Mouse (Mus musculus) liver, postnatal 0 days (tissue): ENCODE results near the gene Mon2. TPM values are rescaled to one million over a fixed set of nuclear protein-coding genes. Genes with fewer than 3 reads are reported as not detected.

Source experiments
- ATAC-seq: fragments of 200-750 bp; cut with Nextera tagmentation; 2 replicates; pipeline ENCODE4 v1.8.0; 2017; ENCODE audit warnings: mild to moderate bottlenecking, moderate library complexity
- DNase-seq: peaks from one replicate; pipeline ENCODE4 v3.0.0-alpha.2; 2016
- H3K27ac ChIP-seq: fragments of 300-500 bp; sonication (generic); 2 replicates; pipeline ENCODE4 v1.5.1; 2014; ENCODE audit warnings: antibody characterized with exemption, moderate library complexity, mild to moderate bottlenecking, low read depth
- H3K27me3 ChIP-seq: fragments of 300-500 bp; sonication (generic); 2 replicates; pipeline ENCODE4 v1.6.1; 2014; ENCODE audit warnings: low read length, control low read depth, mixed read lengths; ENCODE audit not compliant: insufficient read depth
- H3K36me3 ChIP-seq: fragments of 300-500 bp; sonication (generic); replicated peaks from 2 replicates; pipeline ENCODE4 v1.6.1; 2014; ENCODE audit warnings: mild to moderate bottlenecking, control low read depth, low read length, moderate library complexity, mixed read lengths; ENCODE audit not compliant: insufficient read depth
- H3K4me1 ChIP-seq: fragments of 300-500 bp; sonication (generic); 2 replicates; pipeline ENCODE4 v1.6.1; 2014; ENCODE audit warnings: antibody characterized with exemption, mild to moderate bottlenecking, control low read depth; ENCODE audit not compliant: insufficient read depth
- H3K4me2 ChIP-seq: fragments of 300-500 bp; sonication (generic); 2 replicates; pipeline ENCODE4 v1.6.1; 2014; ENCODE audit warnings: low read depth, mild to moderate bottlenecking, low read length, moderate library complexity, mixed read lengths
- H3K4me3 ChIP-seq: fragments of 300-500 bp; sonication (generic); 2 replicates; pipeline ENCODE4 v1.5.1; 2014; ENCODE audit warnings: low read depth, low read length
- H3K9ac ChIP-seq: fragments of 300-500 bp; sonication (generic); replicated peaks from 2 replicates; pipeline ENCODE4 v1.6.1; 2014; ENCODE audit warnings: mild to moderate bottlenecking, moderate library complexity
- H3K9me3 ChIP-seq: fragments of 300-500 bp; sonication (generic); 2 replicates; pipeline ENCODE4 v1.6.1; 2016; ENCODE audit warnings: mild to moderate bottlenecking, control low read depth, low read length, mixed read lengths
- CTCF ChIP-seq: sonication (generic); IDR thresholded peaks from 2 replicates; pipeline ENCODE4 v1.5.1; 2016; ENCODE audit warnings: antibody characterized with exemption, low read depth
- EP300 ChIP-seq: IDR thresholded peaks from 2 replicates; pipeline ENCODE4 v1.6.1; 2016; ENCODE audit warnings: antibody characterized with exemption, low read depth, mild to moderate bottlenecking
- WGBS: fragments of 180-500 bp; shearing (Covaris S2); extraction: QIAGEN DNeasy Blood & Tissue Kit; methylation state at CpG from one replicate; pipeline ENCODE4 v1.1.7; 2014; ENCODE audit not compliant: insufficient replicate concordance; 5-methylcytosine and 5-hydroxymethylcytosine counted together
- polyA plus RNA-seq: library from polyadenylated mRNA; unstranded; fragments of >200 nt; fragmentation: Nextera tagmentation; extraction: Ambion mirVana; gene quantifications from 2 replicates; pipeline ENCODE4 v1.2.1, GENCODE M21; 2015

Mon2 gene
- polyA plus RNA-seq, 1 experiment from 2014 or later = 12.0 TPM

DNA sequence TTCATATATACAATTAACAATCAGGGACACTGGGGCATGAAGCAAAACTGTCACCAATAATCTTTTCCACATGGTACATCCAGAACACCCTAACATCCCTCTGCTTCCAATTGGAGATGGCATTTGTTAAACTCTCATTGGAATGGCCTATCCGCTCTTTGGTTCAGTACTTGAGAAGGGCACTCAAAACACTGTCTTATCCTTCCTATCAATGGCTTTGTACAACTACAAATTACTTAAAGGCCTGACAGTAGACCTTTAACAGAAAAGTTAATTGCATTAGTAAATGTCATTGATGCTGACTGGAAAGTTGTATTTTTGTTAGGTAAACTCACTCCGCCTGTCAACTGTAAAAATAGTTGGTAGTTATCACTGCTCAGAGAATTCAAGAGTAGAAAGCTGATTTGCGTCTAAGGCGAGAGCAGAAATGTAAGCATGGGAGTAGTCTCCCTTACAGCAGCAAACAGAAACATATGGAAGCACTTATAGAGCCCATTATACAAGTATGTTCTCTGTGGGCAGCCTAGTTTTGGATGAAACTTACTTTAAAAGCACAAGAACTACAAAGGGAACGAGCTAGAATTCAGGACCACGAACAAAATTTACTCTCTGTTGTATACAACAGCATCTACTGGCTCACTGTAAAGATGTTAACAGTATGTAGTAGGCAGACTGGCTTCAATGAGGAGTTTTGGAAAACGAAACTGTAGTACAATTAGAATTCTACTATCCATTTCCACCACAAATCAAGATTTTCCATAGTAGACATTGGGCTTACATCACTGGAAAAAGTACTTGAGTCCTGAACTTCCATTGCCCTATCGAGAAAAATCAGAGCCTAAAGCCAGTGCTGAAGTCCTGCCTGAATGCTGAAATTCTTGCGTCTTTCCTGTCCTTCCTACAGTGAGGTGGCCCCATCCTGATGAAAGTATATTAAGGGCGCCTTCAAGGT is 92.5 kb downstream of the Mon2 start:
- H3K36me3 ChIP-seq = peaks cover 7% of the 10 kb centered on the region; the same call in 1 of the 2 replicates
- TF ChIP-seq EP300 (no peak), CTCF (no peak)
- H3K9me3 ChIP-seq = no peaks in the 10 kb centered on the region
- H3K27me3 ChIP-seq = no peaks in the 10 kb centered on the region
- peak overlapping the region; percentile 86 for H3K4me2 ChIP-seq
- peak overlapping the region; percentile 91 for H3K9ac ChIP-seq
- H3K4me3 ChIP-seq = peak overlapping the region; percentile 79
- peaks cover 17% of the 10 kb centered on the region for H3K4me1 ChIP-seq
- 42% methylated on average over 10 of the region's 10 CpGs for WGBS
- ATAC-seq (no peak), DNase-seq (no peak)
- peak overlapping the region; percentile 99 for H3K27ac ChIP-seq

DNA sequence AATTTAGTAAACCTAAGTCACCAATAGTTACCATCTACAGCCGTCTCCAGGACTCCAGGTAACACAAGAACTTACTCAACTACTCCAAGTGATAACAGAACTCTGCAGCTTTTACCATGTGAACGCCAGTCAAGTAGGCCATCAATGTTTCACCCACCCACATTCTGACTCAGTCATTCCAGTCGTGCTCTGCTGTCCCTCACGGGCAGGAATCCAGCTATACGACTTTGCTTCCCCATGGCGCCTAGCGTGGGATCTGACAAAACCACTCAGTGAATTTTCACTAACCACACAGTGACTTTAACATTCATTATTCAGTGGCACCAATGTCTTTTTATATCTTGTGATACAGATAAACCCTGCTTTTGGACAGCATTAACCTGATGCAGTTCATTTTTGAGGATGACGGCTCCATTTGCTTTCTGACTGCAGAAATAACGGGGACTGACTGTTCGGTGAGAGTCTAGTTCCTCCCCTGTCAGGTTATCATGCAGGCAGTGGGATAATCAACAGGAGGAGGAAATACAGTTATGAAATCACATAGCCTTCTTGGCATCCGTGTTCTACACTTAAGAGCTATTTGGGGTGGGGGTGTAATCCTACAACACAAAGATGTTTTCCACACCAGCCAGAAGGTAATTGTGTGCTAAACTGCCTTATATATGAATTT is 93.3 kb downstream of the Mon2 start:
- no peak overlapping the region for H3K27ac ChIP-seq
- peak overlapping the region; percentile 79 for H3K4me3 ChIP-seq
- H3K4me2 ChIP-seq = peak overlapping the region; percentile 86
- ATAC-seq (no peak), DNase-seq (no peak)
- H3K9ac ChIP-seq = no peak overlapping the region
- H3K27me3 ChIP-seq = no peaks in the 10 kb centered on the region
- H3K9me3 ChIP-seq = no peaks in the 10 kb centered on the region
- H3K4me1 ChIP-seq = peaks cover 17% of the 10 kb centered on the region
- TF ChIP-seq EP300 (no peak), CTCF (no peak)
- H3K36me3 ChIP-seq = peaks cover 7% of the 10 kb centered on the region; the same call in 1 of the 2 replicates
- WGBS = 54% methylated on average over 11 of the region's 11 CpGs

DNA sequence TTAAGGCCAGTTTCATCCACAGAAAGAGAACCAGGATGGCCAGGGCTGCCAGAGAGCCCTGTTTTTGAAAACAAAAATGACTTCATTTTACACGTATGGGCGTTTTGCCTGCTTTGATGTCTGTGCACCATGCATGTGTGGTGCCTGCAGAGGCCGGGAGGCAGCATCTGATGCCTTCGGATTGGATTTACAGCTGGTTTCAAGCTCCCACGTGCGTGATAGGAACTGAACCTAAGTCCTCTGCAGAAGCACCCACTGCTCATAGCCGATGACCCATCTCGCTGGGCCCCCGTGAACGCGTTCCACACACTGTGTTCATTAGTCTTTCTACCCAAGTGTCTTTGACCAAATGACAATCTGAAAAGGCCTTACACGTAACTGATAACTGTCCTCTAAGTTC is 96.2 kb downstream of the Mon2 start:
- peaks cover 7% of the 10 kb centered on the region; the same call in 1 of the 2 replicates for H3K36me3 ChIP-seq
- H3K4me2 ChIP-seq = no peak overlapping the region
- no peak overlapping the region for H3K4me3 ChIP-seq
- WGBS = 95% methylated on average over 12 of the region's 12 CpGs
- no peak overlapping the region for H3K27ac ChIP-seq
- DNase-seq (no peak), ATAC-seq (no peak)
- no peaks in the 10 kb centered on the region for H3K9me3 ChIP-seq
- H3K9ac ChIP-seq = no peak overlapping the region
- H3K4me1 ChIP-seq = peaks cover 8% of the 10 kb centered on the region
- TF ChIP-seq EP300 (no peak), CTCF (no peak)
- H3K27me3 ChIP-seq = no peaks in the 10 kb centered on the region

DNA sequence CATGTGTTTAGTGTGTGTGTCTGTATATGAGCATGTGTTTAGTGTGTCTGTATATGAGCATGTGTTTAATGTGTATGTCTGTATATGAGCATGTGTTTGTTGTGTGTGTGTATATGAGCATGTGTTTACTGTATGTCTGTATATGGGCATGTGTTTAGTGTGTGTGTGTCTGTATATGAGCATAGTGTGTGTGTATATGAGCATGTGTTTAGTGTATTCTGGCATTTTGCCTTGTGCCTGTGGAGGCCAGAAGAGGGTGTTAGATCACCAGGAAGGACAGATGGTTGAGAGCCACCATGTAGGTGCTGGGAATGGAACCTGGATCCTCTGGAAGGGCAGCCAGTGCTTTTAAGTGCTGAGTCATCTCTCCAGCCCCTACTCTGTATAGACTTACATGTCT is 96.9 kb downstream of the Mon2 start:
- Histone ChIP-seq H3K27me3 (no peaks in the 10 kb centered on the region), H3K36me3 (peaks cover 7% of the 10 kb centered on the region; the same call in 1 of the 2 replicates), H3K9ac (no peak overlapping the region), H3K4me1 (peaks cover 6% of the 10 kb centered on the region), H3K4me3 (no peak overlapping the region), H3K4me2 (no peak overlapping the region), H3K9me3 (no peaks in the 10 kb centered on the region), H3K27ac (no peak overlapping the region)
- ATAC-seq (no peak), DNase-seq (no peak)
- TF ChIP-seq CTCF (no peak), EP300 (no peak)

DNA sequence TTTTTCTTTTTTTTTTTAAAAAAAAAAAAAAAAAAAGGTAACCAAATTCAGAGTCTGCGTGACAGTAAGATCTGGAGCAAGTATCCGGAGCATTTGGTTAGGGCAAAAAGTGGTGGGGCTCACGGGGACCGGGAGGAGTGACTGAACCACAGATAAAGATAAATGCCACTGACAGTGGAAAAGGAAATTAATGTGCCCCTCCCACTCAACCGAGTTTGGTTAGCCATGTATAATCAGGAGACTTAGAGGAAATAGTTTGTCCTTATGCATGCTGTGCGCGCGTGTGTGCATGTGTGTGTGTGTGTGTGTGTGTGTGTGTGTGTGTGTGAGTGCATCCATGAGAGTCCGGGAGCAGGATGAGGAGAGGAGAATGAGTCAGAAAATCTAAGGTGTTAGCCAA is 100.3 kb downstream of the Mon2 start:
- Histone ChIP-seq H3K9me3 (no peaks in the 10 kb centered on the region), H3K4me3 (no peak overlapping the region), H3K27ac (no peak overlapping the region), H3K36me3 (peaks cover 4% of the 10 kb centered on the region; the same call in 1 of the 2 replicates), H3K9ac (no peak overlapping the region), H3K27me3 (no peaks in the 10 kb centered on the region), H3K4me2 (no peak overlapping the region), H3K4me1 (no peaks in the 10 kb centered on the region)
- DNase-seq (no peak), ATAC-seq (no peak)
- TF ChIP-seq CTCF = no peak
- TF ChIP-seq EP300 = no peak
- WGBS = 44% methylated on average over 9 of the region's 9 CpGs

DNA sequence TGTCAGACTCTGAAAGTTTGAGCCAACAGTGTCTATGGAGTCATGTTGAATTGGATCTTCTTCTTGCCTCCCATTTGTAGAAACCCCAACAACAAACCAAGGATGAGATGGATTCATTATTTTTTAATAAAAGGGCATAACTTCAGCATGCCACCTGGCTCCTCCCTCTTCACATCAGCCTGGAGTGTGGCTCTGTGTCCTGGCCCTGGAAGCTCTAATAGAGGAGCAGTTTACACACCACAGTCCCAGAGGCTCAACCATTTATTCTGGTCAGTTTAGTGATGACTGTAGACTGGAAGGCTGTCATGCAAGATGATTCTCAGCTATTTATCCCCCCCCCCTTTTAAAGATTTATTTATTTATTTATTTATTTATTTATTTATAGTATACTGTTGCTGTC is 103.1 kb downstream of the Mon2 start:
- H3K36me3 ChIP-seq = no peaks in the 10 kb centered on the region
- no peak overlapping the region for H3K9ac ChIP-seq
- H3K4me2 ChIP-seq = no peak overlapping the region
- H3K4me1 ChIP-seq = no peaks in the 10 kb centered on the region
- H3K9me3 ChIP-seq = no peaks in the 10 kb centered on the region
- no peak for ATAC-seq
- no peak overlapping the region for H3K27ac ChIP-seq
- H3K4me3 ChIP-seq = no peak overlapping the region
- no peak for DNase-seq
- no peak for TF ChIP-seq EP300
- no peak for TF ChIP-seq CTCF
- no peaks in the 10 kb centered on the region for H3K27me3 ChIP-seq
